Mouse (Mus musculus): ENCODE results near the gene Olfr1124.
"Not testable (repeated sequence)": the region's sequence is repeated elsewhere in the genome, so short reads cannot be mapped to it uniquely, and the experiment has no call there.

Gene Olfr1124

DNA sequence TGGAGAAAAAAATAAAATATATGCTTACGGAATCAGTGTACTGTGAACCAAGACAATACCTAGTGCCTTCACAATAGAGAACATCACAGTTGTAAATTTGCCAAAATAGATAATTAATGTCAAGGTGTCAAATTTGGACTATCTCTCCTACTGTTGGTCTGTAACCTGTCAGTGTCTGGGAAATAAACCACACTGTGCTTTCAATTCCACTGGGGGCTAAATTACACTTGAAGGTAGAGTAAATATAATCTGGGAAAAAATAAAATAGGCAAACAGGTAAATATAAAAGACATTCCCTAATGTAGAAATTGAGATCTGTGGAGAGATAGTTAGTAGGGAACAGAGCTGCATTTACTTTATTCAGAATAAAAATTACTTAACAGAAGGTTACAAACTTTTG lies at the start of gene Olfr1124:
Gene Olfr1124 (plus strand): TSS at position 301 of the 400 bp plus-strand sequence.
- DNase-seq = no peak

DNA sequence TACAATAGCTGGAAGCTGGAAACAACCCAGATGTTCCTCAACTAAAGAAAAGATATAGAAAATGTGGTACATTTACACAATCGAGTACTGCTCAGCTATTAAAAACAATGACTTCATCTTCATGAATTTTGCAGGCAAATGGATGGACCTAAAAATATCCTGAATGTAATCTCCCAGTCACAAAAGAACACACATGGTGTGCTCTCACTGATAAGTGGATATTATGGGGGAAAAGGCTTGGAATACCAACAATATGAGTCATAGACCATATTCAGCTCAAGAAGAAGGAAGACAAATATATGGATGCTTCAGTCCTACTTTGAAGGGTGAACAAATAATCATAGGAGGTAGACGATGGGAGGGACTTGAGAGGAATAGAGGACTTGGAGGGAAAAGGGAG lies 46.1 kb upstream of the Olfr1124 start:
- no peak for DNase-seq

DNA sequence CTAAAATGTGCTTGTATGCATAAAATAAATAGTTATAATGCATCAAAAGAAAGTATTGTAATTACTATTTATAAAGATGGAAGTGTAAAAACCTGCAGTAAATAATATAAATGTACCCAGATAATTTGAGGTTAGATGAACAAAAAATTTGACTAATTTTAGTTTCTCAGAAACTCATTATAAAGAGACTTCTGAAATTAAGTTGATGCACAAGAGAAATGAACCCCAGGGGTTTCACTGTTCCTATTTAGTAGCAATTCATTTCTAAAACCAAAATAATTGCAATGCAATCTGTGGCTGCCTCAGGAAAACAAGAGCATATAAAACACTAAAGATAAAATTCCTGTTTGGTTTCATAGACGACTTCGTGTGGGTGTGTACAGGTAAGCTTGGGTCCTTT lies 44.5 kb upstream of the Olfr1124 start, which contains the start of gene Olfr1122:
Gene Olfr1122 (plus strand): TSS at position 301 of the 400 bp plus-strand sequence.
- DNase-seq = no peak

DNA sequence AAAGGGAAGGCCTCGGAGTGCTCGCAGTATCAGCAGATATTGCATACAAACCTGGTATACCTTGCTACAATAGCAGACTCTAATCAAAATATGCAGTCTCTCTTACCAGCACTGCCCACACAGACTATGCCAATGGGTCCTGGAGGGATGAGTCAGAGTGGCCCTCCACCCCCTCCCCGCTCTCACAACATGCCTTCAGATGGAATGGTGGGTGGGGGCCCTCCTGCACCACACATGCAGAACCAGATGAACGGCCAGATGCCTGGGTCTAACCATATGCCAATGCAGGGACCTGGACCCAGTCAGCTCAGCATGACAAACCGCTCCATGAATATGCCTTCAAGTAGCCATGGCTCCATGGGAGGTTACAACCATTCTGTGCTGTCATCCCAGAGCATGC lies 36.5 kb upstream of the Olfr1124 start:
- DNase-seq = not testable (repeated sequence)

DNA sequence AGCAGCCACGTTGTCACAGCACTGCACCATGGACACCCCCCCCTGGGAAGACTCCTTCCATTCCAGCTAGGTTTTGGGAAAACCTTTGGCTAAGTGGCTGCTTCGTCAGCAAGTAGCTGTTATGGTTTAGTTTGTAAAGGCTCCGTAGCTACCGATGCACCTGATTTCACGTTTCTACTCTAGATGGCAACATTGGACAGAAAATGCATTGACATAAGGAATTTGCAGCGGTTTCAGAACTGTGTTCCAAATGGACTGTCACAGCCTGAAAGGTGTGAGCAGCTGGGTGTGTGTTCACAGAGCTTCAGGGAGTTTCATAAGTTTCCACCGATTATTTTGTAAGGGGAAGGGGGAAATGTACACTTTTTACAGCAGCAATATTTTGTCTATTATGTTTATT lies 35.4 kb upstream of the Olfr1124 start:
- DNase-seq = not testable (repeated sequence)

DNA sequence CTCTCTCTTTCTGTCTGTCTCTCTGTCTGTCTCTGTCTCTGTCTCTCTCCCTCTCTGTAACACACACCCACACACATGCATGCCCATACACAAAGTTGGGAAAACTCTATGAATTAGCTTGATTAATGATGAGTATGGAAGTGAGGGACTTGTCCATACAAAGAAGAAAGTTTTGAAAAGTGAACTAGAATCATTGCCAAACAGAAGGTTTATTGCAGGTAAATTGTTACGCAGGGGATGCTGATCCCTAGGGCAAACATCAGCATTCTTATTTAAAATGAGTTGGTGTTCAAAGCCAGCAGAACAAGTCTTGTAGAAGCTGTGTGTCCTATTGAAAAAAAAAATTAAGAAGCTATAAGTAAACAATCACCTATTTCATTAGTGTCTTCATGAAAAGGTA lies 13.7 kb upstream of the Olfr1124 start, which contains the start of gene Olfr1123:
Gene Olfr1123 (plus strand): TSS at position 301 of the 400 bp plus-strand sequence.
- no peak for DNase-seq

DNA sequence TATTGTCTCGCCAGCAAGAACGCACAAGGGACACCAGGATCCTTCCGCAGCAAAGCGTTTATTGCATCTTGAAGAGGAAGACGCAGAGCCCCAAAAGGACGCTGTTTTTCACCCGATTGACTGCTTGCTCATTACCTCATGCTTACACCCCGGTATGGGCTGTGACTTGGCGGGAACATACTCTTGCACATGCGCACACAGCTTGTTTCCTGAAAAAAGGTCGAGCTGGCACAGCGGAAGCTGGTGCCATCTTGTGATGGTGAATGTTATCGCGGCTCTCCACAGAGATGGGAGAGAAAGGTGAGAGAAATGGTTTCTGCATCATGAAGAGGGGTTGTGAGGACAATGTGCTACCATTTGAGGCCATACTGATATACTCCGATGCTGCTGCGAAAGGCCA lies 7.7 kb downstream of the Olfr1124 start:
- DNase-seq = no peak

DNA sequence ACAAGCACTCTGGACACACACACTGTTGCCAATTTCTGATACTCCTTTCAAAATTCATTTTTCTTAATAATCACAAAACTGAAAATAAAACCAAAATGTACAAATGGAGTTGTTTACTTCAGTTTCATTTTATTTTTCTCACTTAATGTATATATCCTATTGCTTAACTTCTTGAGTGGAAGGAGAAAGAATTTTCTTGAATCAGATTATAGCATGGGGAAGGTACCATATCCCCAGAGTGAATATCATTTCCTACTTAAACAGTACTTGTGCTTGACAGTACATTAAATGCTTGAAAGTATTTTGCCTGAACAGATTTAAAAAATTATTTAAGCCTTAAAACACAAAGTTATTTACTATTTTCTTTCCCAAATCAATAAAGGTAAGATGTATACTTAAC lies 23.6 kb downstream of the Olfr1124 start, which contains the start of gene Olfr1126:
Gene Olfr1126 (plus strand): TSS at position 301 of the 400 bp plus-strand sequence.
- DNase-seq = no peak

DNA sequence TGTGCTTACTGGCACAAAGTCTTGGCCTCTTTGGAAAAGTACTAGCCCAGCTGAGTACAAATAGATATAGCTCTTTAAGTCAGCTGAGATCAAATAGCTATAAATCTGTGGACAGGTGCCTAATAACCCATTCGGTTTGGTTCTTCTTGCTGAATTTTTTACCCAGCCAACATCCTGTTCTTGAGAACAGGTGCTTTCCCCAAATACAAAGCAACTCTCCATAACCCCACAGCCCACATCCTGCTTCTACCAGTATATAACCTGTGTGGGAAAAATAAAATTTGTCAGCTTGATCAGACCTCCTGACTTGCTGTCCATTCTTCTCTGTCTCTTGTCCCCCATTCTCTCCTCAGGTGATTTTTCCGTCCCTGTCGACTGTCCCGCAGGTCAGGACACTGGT lies 31.7 kb downstream of the Olfr1124 start:
- DNase-seq = no peak

DNA sequence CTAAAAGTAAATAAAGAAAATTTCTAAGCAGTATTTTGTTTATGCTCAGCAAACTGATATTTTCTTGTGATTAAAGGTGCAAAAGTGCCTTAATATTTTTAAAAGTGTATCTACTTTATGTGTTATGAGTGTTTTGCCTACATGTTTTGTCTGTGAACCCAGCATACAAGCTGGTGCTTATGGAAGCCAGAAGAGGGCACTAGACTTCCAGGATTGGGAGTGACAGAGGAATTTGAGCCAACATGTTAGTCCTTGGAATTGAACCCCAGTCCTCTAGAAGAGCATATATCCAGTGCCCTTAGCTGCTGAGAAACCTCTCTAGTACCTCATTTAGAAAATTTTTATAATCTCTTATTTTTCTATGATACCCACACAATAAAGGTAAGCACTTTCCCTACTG lies 50.1 kb downstream of the Olfr1124 start:
- DNase-seq = no peak

DNA sequence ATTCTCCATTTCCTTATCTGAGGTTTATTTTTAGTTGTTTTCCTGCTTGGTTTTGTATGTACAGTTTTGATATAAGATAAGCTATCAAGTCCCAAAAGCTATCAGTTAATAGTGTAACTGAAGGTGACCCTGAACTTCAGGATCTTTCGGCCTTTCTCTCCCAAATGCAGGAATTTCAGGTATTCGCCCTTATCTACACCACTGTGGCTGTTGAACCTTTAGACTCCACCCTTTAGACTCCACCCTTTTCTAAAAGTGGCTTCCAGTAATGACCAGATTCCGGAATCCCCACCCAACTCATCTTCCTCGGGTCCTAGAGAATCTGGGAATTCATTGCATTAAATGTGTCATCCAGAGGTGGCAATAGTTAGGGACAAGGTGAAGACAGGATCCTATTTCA lies 51.1 kb downstream of the Olfr1124 start:
- DNase-seq = no peak

DNA sequence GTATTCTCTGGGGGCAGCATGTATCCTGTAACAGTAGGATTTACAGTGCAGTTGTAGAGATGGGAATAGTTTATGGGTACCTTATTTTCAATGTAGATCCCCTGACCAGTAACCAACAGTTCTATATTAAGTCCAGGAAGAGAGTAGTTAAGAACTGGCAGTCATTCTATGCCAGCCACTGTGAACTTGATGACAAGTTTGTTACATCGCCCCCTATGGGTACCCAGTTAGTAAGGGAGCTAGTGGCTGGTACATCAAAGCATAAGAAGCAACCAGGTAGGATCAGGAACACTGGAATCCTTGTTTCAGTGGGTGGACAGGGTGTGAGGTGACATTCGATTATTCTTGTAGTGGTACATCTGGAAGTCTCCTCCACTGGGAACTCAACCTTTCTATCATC lies 52.2 kb downstream of the Olfr1124 start:
- no peak for DNase-seq

Data from thymus, postnatal 25 days (tissue).